Mouse (Mus musculus) G1E (cell line): ENCODE measurements around the gene Tmem233.

Experiments
- CTCF ChIP-seq: IDR thresholded peaks from 2 replicates; pipeline ENCODE4 v1.5.1; 2012; ENCODE audit warnings: low read depth, low read length, inconsistent platforms, mixed read lengths
- GATA1 ChIP-seq: IDR thresholded peaks from 2 replicates; pipeline ENCODE4 v1.6.1; 2012; ENCODE audit warnings: borderline replicate concordance, low read length, inconsistent platforms, mixed read lengths
- GATA2 ChIP-seq: IDR thresholded peaks from 2 replicates; pipeline ENCODE4 v1.6.1; 2012; ENCODE audit warnings: low read depth, low read length, inconsistent platforms, borderline replicate concordance
- POLR2AphosphoS5 ChIP-seq: IDR thresholded peaks from 2 replicates; pipeline ENCODE4 v1.6.1; 2012; ENCODE audit warnings: low read depth, low read length, inconsistent platforms; ENCODE audit not compliant: insufficient replicate concordance

- TF ChIP-seq CTCF (no peak), GATA1 (no peak), POLR2AphosphoS5 (no peak), GATA2 (no peak)
Measured at GRCm38 (mm10) chr5:116009884-116010627, 73.0 kb downstream of the Tmem233 start.
